Mouse (Mus musculus): ENCODE results near the gene Ccdc57. TPM values are rescaled to one million over a fixed set of nuclear protein-coding genes. Genes with fewer than 3 reads are reported as not detected.

Ccdc57 gene
- polyA plus RNA-seq, 2 experiments = 3.8 to 7.1 TPM

- Histone ChIP-seq H3K9ac (ENCODE audit: low read depth, low read length, severe bottlenecking) (peak overlapping the region; percentile 89), H3K36me3 (ENCODE audit: control insufficient read depth, insufficient read depth, low read length) (peaks cover 21% of the 10 kb centered on the region), H3K9me3 (ENCODE audit: control insufficient read depth, low read length) (no peaks in the 10 kb centered on the region), H3K27ac (replicated peaks; ENCODE audit: low read depth, low read length) (peak overlapping the region; percentile 98), H3K4me2 (replicated peaks; ENCODE audit: low read depth, low read length, severe bottlenecking) (peak overlapping the region; percentile 72), H3K4me1 (ENCODE audit: control insufficient read depth, insufficient read depth, low read length) (peaks cover 23% of the 10 kb centered on the region), H3K27me3 (ENCODE audit: control insufficient read depth, insufficient read depth, low read length) (no peaks in the 10 kb centered on the region), H3K4me3 (replicated peaks; ENCODE audit: low read length) (peak overlapping the region; percentile 89)
- DNase-seq (ENCODE audit: low spot score) (no peak), ATAC-seq (ENCODE audit: low FRiP score, low read depth) (peak; percentile 66)
- under 1% methylated on average over 18 of the region's 21 CpGs for WGBS
- no peak for TF ChIP-seq POLR2A (IDR thresholded peaks at IDR 0.05; ENCODE audit: borderline replicate concordance, extremely low read depth, insufficient read depth, insufficient read length)
Observed at GRCm38 (mm10) chr11:120824787-120825288, 107.8 kb downstream of the Ccdc57 start.

- TF ChIP-seq POLR2A (IDR thresholded peaks at IDR 0.05; ENCODE audit: borderline replicate concordance, extremely low read depth, insufficient read depth, insufficient read length) = peak; percentile 99
- 2% methylated on average over 57 of the region's 109 CpGs for WGBS
Observed at GRCm38 (mm10) chr11:120823956-120824786, 108.5 kb downstream of the Ccdc57 start, which contains the start of gene Fasn. Fasn (minus strand) TSS chr11:120824547.

GRCm38 (mm10) chr11:120823551-120823947 is 109.1 kb downstream of the Ccdc57 start:
- Histone ChIP-seq H3K9ac (ENCODE audit: low read depth, low read length, severe bottlenecking) (peak overlapping the region; percentile 89), H3K4me1 (ENCODE audit: control insufficient read depth, insufficient read depth, low read length) (peaks cover 23% of the 10 kb centered on the region), H3K27ac (replicated peaks; ENCODE audit: low read depth, low read length) (peak overlapping the region; percentile 98), H3K36me3 (ENCODE audit: control insufficient read depth, insufficient read depth, low read length) (peaks cover 34% of the 10 kb centered on the region), H3K27me3 (ENCODE audit: control insufficient read depth, insufficient read depth, low read length) (no peaks in the 10 kb centered on the region), H3K4me2 (replicated peaks; ENCODE audit: low read depth, low read length, severe bottlenecking) (peak overlapping the region; percentile 72), H3K9me3 (ENCODE audit: control insufficient read depth, low read length) (no peaks in the 10 kb centered on the region), H3K4me3 (replicated peaks; ENCODE audit: low read length) (peak overlapping the region; percentile 89)
- DNase-seq (ENCODE audit: low spot score) (peak; percentile 49), ATAC-seq (ENCODE audit: low FRiP score, low read depth) (peak; percentile 30)
- under 1% methylated on average over 29 of the region's 40 CpGs for WGBS
- no peak for TF ChIP-seq POLR2A (IDR thresholded peaks at IDR 0.05; ENCODE audit: borderline replicate concordance, extremely low read depth, insufficient read depth, insufficient read length)

More at GRCm38 (mm10) chr11:120823956-120824786, 108.5 kb downstream of the Ccdc57 start, which contains the start of gene Fasn:
- no peaks in the 10 kb centered on the region for H3K27me3 ChIP-seq (ENCODE audit: control insufficient read depth, insufficient read depth, low read length)
- peak within 1 kb of the TSS; percentile 89 for H3K4me3 ChIP-seq (replicated peaks; ENCODE audit: low read length)
- H3K36me3 ChIP-seq (ENCODE audit: control insufficient read depth, insufficient read depth, low read length) = peaks cover 28% of the 10 kb centered on the region
- peak; percentile 98 for DNase-seq (ENCODE audit: low spot score)
- ATAC-seq (ENCODE audit: low FRiP score, low read depth) = peak; percentile 91
- peak within 1 kb of the TSS; percentile 98 for H3K27ac ChIP-seq (replicated peaks; ENCODE audit: low read depth, low read length)
- H3K9me3 ChIP-seq (ENCODE audit: control insufficient read depth, low read length) = no peaks in the 10 kb centered on the region
- H3K9ac ChIP-seq (ENCODE audit: low read depth, low read length, severe bottlenecking) = peak within 1 kb of the TSS; percentile 89
- peak within 1 kb of the TSS; percentile 72 for H3K4me2 ChIP-seq (replicated peaks; ENCODE audit: low read depth, low read length, severe bottlenecking)
- H3K4me1 ChIP-seq (ENCODE audit: control insufficient read depth, insufficient read depth, low read length) = peaks cover 23% of the 10 kb centered on the region

- 1% methylated on average over 14 of the region's 14 CpGs for WGBS
- Histone ChIP-seq H3K9ac (ENCODE audit: low read depth, low read length, severe bottlenecking) (peak overlapping the region; percentile 89), H3K4me1 (ENCODE audit: control insufficient read depth, insufficient read depth, low read length) (peaks cover 23% of the 10 kb centered on the region), H3K4me2 (replicated peaks; ENCODE audit: low read depth, low read length, severe bottlenecking) (peak overlapping the region; percentile 72), H3K27ac (replicated peaks; ENCODE audit: low read depth, low read length) (peak overlapping the region; percentile 98), H3K9me3 (ENCODE audit: control insufficient read depth, low read length) (no peaks in the 10 kb centered on the region), H3K27me3 (ENCODE audit: control insufficient read depth, insufficient read depth, low read length) (no peaks in the 10 kb centered on the region), H3K36me3 (ENCODE audit: control insufficient read depth, insufficient read depth, low read length) (peaks cover 40% of the 10 kb centered on the region), H3K4me3 (replicated peaks; ENCODE audit: low read length) (peak overlapping the region; percentile 89)
- DNase-seq (ENCODE audit: low spot score) (no peak), ATAC-seq (ENCODE audit: low FRiP score, low read depth) (no peak)
- no peak for TF ChIP-seq POLR2A (IDR thresholded peaks at IDR 0.05; ENCODE audit: borderline replicate concordance, extremely low read depth, insufficient read depth, insufficient read length)
Observed at GRCm38 (mm10) chr11:120822831-120823550, 109.7 kb downstream of the Ccdc57 start.

- Histone ChIP-seq H3K9me3 (ENCODE audit: control insufficient read depth, low read length) (no peaks in the 10 kb centered on the region), H3K9ac (ENCODE audit: low read depth, low read length, severe bottlenecking) (peak overlapping the region; percentile 89), H3K4me3 (replicated peaks; ENCODE audit: low read length) (peak overlapping the region; percentile 89), H3K27me3 (ENCODE audit: control insufficient read depth, insufficient read depth, low read length) (no peaks in the 10 kb centered on the region), H3K4me2 (replicated peaks; ENCODE audit: low read depth, low read length, severe bottlenecking) (peak overlapping the region; percentile 72), H3K36me3 (ENCODE audit: control insufficient read depth, insufficient read depth, low read length) (peaks cover 47% of the 10 kb centered on the region), H3K4me1 (ENCODE audit: control insufficient read depth, insufficient read depth, low read length) (peaks cover 23% of the 10 kb centered on the region), H3K27ac (replicated peaks; ENCODE audit: low read depth, low read length) (no peak overlapping the region)
- DNase-seq (ENCODE audit: low spot score) (no peak), ATAC-seq (ENCODE audit: low FRiP score, low read depth) (no peak)
- TF ChIP-seq POLR2A (IDR thresholded peaks at IDR 0.05; ENCODE audit: borderline replicate concordance, extremely low read depth, insufficient read depth, insufficient read length) = no peak
- 42% methylated on average over 4 of the region's 4 CpGs for WGBS
Observed at GRCm38 (mm10) chr11:120822321-120822720, 110.4 kb downstream of the Ccdc57 start.
